Mouse (Mus musculus): ENCODE data around the gene Unc119. TPM values are rescaled to one million over a fixed set of nuclear protein-coding genes. Genes with fewer than 3 reads are reported as not detected.

Unc119 gene
- total RNA-seq, 1 experiment = 24.5 TPM

GRCm38 (mm10) chr11:78354905-78355304 is 11.6 kb downstream of the Unc119 start:
- TF ChIP-seq ZC3H11A (IDR thresholded peaks at IDR 0.05; ENCODE audit: borderline replicate concordance, low read depth, low read length) (no peak), CHD2 (IDR thresholded peaks at IDR 0.05; ENCODE audit: low read depth, low read length) (no peak), MAFK (IDR thresholded peaks at IDR 0.05; ENCODE audit: insufficient read depth, low read depth, low read length) (no peak), ZNF384 (IDR thresholded peaks at IDR 0.05; ENCODE audit: low read depth, low read length) (no peak), HCFC1 (IDR thresholded peaks at IDR 0.05; ENCODE audit: borderline replicate concordance, insufficient read depth, low read length) (no peak)
- H3K27ac ChIP-seq (ENCODE audit: insufficient read depth, low read depth, low read length, poor library complexity, severe bottlenecking) = no peak overlapping the region
- H3K4me1 ChIP-seq (ENCODE audit: control insufficient read depth in 2 of 2, insufficient read depth in 2 of 2, low read length in 2 of 2, poor library complexity in 1 of 2) = peaks cover 0 to 15% of the 10 kb centered on the region in 2 experiments; a peak in 2 of 4 replicates
- H3K9me3 ChIP-seq (ENCODE audit: control insufficient read depth, insufficient read depth, low read depth, low read length) = no peaks in the 10 kb centered on the region
- no peaks in the 10 kb centered on the region for H3K36me3 ChIP-seq (ENCODE audit: control insufficient read depth, insufficient read depth, low read length, poor library complexity, severe bottlenecking)
- H3K9ac ChIP-seq (ENCODE audit: insufficient read depth, low read depth, low read length, poor library complexity, severe bottlenecking) = no peak overlapping the region
- H3K4me3 ChIP-seq (ENCODE audit: insufficient read depth in 1 of 2, low read depth in 1 of 2, low read length in 2 of 2, poor library complexity in 1 of 2, severe bottlenecking in 1 of 2) = no peak overlapping the region
- in situ Hi-C loops (cut with MboI; ENCODE audit: low sequenced_read_pairs in 2 of 2, unreplicated experiment in 2 of 2) = no loop called here
- DNase-seq (ENCODE audit: low read depth, low spot score) = no peak

GRCm38 (mm10) chr11:78355471-78356238 is 12.4 kb downstream of the Unc119 start:
- no peak overlapping the region for H3K4me3 ChIP-seq (ENCODE audit: insufficient read depth in 1 of 2, low read depth in 1 of 2, low read length in 2 of 2, poor library complexity in 1 of 2, severe bottlenecking in 1 of 2)
- peak; percentile 58 for DNase-seq (ENCODE audit: low read depth, low spot score)
- TF ChIP-seq MAFK (IDR thresholded peaks at IDR 0.05; ENCODE audit: insufficient read depth, low read depth, low read length) (no peak), HCFC1 (IDR thresholded peaks at IDR 0.05; ENCODE audit: borderline replicate concordance, insufficient read depth, low read length) (no peak), ZNF384 (IDR thresholded peaks at IDR 0.05; ENCODE audit: low read depth, low read length) (no peak), ZC3H11A (IDR thresholded peaks at IDR 0.05; ENCODE audit: borderline replicate concordance, low read depth, low read length) (peak; percentile 54; the same call in 1 of the 2 replicates), CHD2 (IDR thresholded peaks at IDR 0.05; ENCODE audit: low read depth, low read length) (no peak)
- no peak overlapping the region for H3K27ac ChIP-seq (ENCODE audit: insufficient read depth, low read depth, low read length, poor library complexity, severe bottlenecking)
- H3K9ac ChIP-seq (ENCODE audit: insufficient read depth, low read depth, low read length, poor library complexity, severe bottlenecking) = no peak overlapping the region
- in situ Hi-C loops (cut with MboI; ENCODE audit: low sequenced_read_pairs in 2 of 2, unreplicated experiment in 2 of 2) = no loop called here
- no peaks in the 10 kb centered on the region for H3K9me3 ChIP-seq (ENCODE audit: control insufficient read depth, insufficient read depth, low read depth, low read length)
- H3K4me1 ChIP-seq (ENCODE audit: control insufficient read depth in 2 of 2, insufficient read depth in 2 of 2, low read length in 2 of 2, poor library complexity in 1 of 2) = peaks cover 0 to 16% of the 10 kb centered on the region in 2 experiments; a peak in 2 of 4 replicates
- no peaks in the 10 kb centered on the region for H3K36me3 ChIP-seq (ENCODE audit: control insufficient read depth, insufficient read depth, low read length, poor library complexity, severe bottlenecking)

- TF ChIP-seq HCFC1 (IDR thresholded peaks at IDR 0.05; ENCODE audit: borderline replicate concordance, insufficient read depth, low read length) (no peak), ZNF384 (IDR thresholded peaks at IDR 0.05; ENCODE audit: low read depth, low read length) (no peak), CHD2 (IDR thresholded peaks at IDR 0.05; ENCODE audit: low read depth, low read length) (no peak), MAFK (IDR thresholded peaks at IDR 0.05; ENCODE audit: insufficient read depth, low read depth, low read length) (no peak), ZC3H11A (IDR thresholded peaks at IDR 0.05; ENCODE audit: borderline replicate concordance, low read depth, low read length) (no peak)
- DNase-seq (ENCODE audit: low read depth, low spot score) = peak; percentile 72
- no peaks in the 10 kb centered on the region for H3K36me3 ChIP-seq (ENCODE audit: control insufficient read depth, insufficient read depth, low read length, poor library complexity, severe bottlenecking)
- H3K4me1 ChIP-seq (ENCODE audit: control insufficient read depth in 2 of 2, insufficient read depth in 2 of 2, low read length in 2 of 2, poor library complexity in 1 of 2) = peaks cover 0 to 12% of the 10 kb centered on the region in 2 experiments; a peak in 1 of 4 replicates
- H3K9ac ChIP-seq (ENCODE audit: insufficient read depth, low read depth, low read length, poor library complexity, severe bottlenecking) = peak overlapping the region; percentile 26; the same call in 1 of the 2 replicates
- no peak overlapping the region for H3K27ac ChIP-seq (ENCODE audit: insufficient read depth, low read depth, low read length, poor library complexity, severe bottlenecking)
- H3K9me3 ChIP-seq (ENCODE audit: control insufficient read depth, insufficient read depth, low read depth, low read length) = no peaks in the 10 kb centered on the region
- H3K4me3 ChIP-seq (ENCODE audit: insufficient read depth in 1 of 2, low read depth in 1 of 2, low read length in 2 of 2, poor library complexity in 1 of 2, severe bottlenecking in 1 of 2) = peak overlapping the region; percentile 44 to 56
- in situ Hi-C loops (cut with MboI; ENCODE audit: low sequenced_read_pairs in 2 of 2, unreplicated experiment in 2 of 2) = no loop called here
Observed at GRCm38 (mm10) chr11:78358330-78359007, 15.2 kb downstream of the Unc119 start.

GRCm38 (mm10) chr11:78360125-78360788 is 17.0 kb downstream of the Unc119 start:
- H3K4me1 ChIP-seq (ENCODE audit: control insufficient read depth in 2 of 2, insufficient read depth in 2 of 2, low read length in 2 of 2, poor library complexity in 1 of 2) = peaks cover 0 to 12% of the 10 kb centered on the region in 2 experiments; a peak in 1 of 4 replicates
- H3K9ac ChIP-seq (ENCODE audit: insufficient read depth, low read depth, low read length, poor library complexity, severe bottlenecking) = peak overlapping the region; percentile 65
- in situ Hi-C loops (cut with MboI; ENCODE audit: low sequenced_read_pairs in 2 of 2, unreplicated experiment in 2 of 2) = loop anchor here in 1 of 2 experiments (5.0 kb wide), 1 partner anchor 37 kb away; no protein-coding TSS in a partner anchor
- peak overlapping the region; percentile 47 to 66 for H3K4me3 ChIP-seq (ENCODE audit: insufficient read depth in 1 of 2, low read depth in 1 of 2, low read length in 2 of 2, poor library complexity in 1 of 2, severe bottlenecking in 1 of 2)
- H3K9me3 ChIP-seq (ENCODE audit: control insufficient read depth, insufficient read depth, low read depth, low read length) = no peaks in the 10 kb centered on the region
- DNase-seq (ENCODE audit: low read depth, low spot score) = peak; percentile 93
- no peak overlapping the region for H3K27ac ChIP-seq (ENCODE audit: insufficient read depth, low read depth, low read length, poor library complexity, severe bottlenecking)
- TF ChIP-seq HCFC1 (IDR thresholded peaks at IDR 0.05; ENCODE audit: borderline replicate concordance, insufficient read depth, low read length) (no peak), ZC3H11A (IDR thresholded peaks at IDR 0.05; ENCODE audit: borderline replicate concordance, low read depth, low read length) (peak; percentile 61; the same call in 1 of the 2 replicates)
- H3K36me3 ChIP-seq (ENCODE audit: control insufficient read depth, insufficient read depth, low read length, poor library complexity, severe bottlenecking) = no peaks in the 10 kb centered on the region

Measured in ES-E14 (cell line).